Mouse (Mus musculus) erythroblast, embryonic 14.5 days (primary cell): ENCODE data around the gene Arpc1a.

Experiments used
- GATA1 ChIP-seq: IDR thresholded peaks from 2 replicates; pipeline ENCODE4 v1.6.1; 2012; ENCODE audit warnings: low read length, inconsistent platforms, mixed read lengths
- TAL1 ChIP-seq: IDR thresholded peaks from 3 replicates; pipeline ENCODE4 v1.6.1; 2012; ENCODE audit warnings: low read length, inconsistent platforms, mixed read lengths

GRCm38 (mm10) chr5:145096195-145096594, 12.6 kb downstream of the Arpc1a start:
- TF ChIP-seq GATA1 (no peak), TAL1 (no peak)
